Mouse (Mus musculus) heart, embryonic 11.5 days (tissue): ENCODE measurements around the gene Gm11032. TPM values are rescaled to one million over a fixed set of nuclear protein-coding genes. Genes with fewer than 3 reads are reported as not detected.

Experiments used
- ATAC-seq: fragments of 200-750 bp; cut with Nextera tagmentation; replicated peaks from 2 replicates; pipeline ENCODE4 v1.8.0; 2017; ENCODE audit warnings: moderate library complexity; ENCODE audit not compliant: insufficient number of reproducible peaks, low FRiP score, low TSS enrichment
- H3K27ac ChIP-seq: fragments of 300-500 bp; sonication (generic); 2 replicates; pipeline ENCODE4 v1.5.1; 2014; ENCODE audit warnings: mild to moderate bottlenecking, low read depth, low read length
- H3K27me3 ChIP-seq: fragments of 300-500 bp; sonication (generic); 2 replicates; pipeline ENCODE4 v1.6.1; 2014; ENCODE audit warnings: mild to moderate bottlenecking, low read length, mixed read lengths; ENCODE audit not compliant: control insufficient read depth, insufficient read depth
- H3K36me3 ChIP-seq: fragments of 300-500 bp; sonication (generic); 2 replicates; pipeline ENCODE4 v1.6.1; 2014; ENCODE audit warnings: mild to moderate bottlenecking, low read length, moderate library complexity, mixed read lengths; ENCODE audit not compliant: control insufficient read depth, insufficient read depth
- H3K4me1 ChIP-seq: fragments of 300-500 bp; sonication (generic); 2 replicates; pipeline ENCODE4 v1.6.1; 2014; ENCODE audit warnings: low read length; ENCODE audit not compliant: control insufficient read depth, insufficient read depth
- H3K4me2 ChIP-seq: fragments of 300-500 bp; sonication (generic); 2 replicates; pipeline ENCODE4 v1.6.1; 2014; ENCODE audit warnings: mild to moderate bottlenecking, moderate library complexity
- H3K4me3 ChIP-seq: fragments of 300-500 bp; sonication (generic); 2 replicates; pipeline ENCODE4 v1.5.1; 2014; ENCODE audit warnings: low read depth, low read length
- H3K9ac ChIP-seq: fragments of 300-500 bp; sonication (generic); 2 replicates; pipeline ENCODE4 v1.6.1; 2014; ENCODE audit warnings: mild to moderate bottlenecking, low read depth, low read length, moderate library complexity
- H3K9me3 ChIP-seq: fragments of 300-500 bp; sonication (generic); replicated peaks from 2 replicates; pipeline ENCODE4 v1.6.1; 2016; ENCODE audit warnings: low read length; ENCODE audit not compliant: control insufficient read depth
- WGBS: fragments of 180-500 bp; shearing (Covaris S2); extraction: QIAGEN DNeasy Blood & Tissue Kit; methylation state at CpG from one replicate; pipeline ENCODE4 v1.1.7; 2014; ENCODE audit not compliant: insufficient replicate concordance; 5-methylcytosine and 5-hydroxymethylcytosine counted together
- polyA plus RNA-seq: library from polyadenylated mRNA; unstranded; fragments of >200 nt; fragmentation: Nextera tagmentation; extraction: Ambion mirVana; gene quantifications from 2 replicates; pipeline ENCODE4 v1.2.1, GENCODE M21; 2014

Gene Gm11032
- polyA plus RNA-seq, 1 experiment from 2014 or later = not detected

- H3K27ac ChIP-seq = no peak overlapping the region
- no peak overlapping the region for H3K4me3 ChIP-seq
- no peaks in the 10 kb centered on the region for H3K9me3 ChIP-seq
- ATAC-seq = no peak
- WGBS = 62% methylated on average over 2 of the region's 2 CpGs
- no peak overlapping the region for H3K4me2 ChIP-seq
- peaks cover 9% of the 10 kb centered on the region; the same call in 1 of the 2 replicates for H3K4me1 ChIP-seq
- H3K27me3 ChIP-seq = no peaks in the 10 kb centered on the region
- no peaks in the 10 kb centered on the region for H3K36me3 ChIP-seq
- no peak overlapping the region for H3K9ac ChIP-seq
These were observed 8.0 kb upstream of the Gm11032 start for GRCm38 (mm10) chr11:4611904-4612303.

GRCm38 (mm10) chr11:4620501-4621108 lies 738 bp downstream of the Gm11032 start:
- 39% methylated on average over 13 of the region's 13 CpGs for WGBS
- Histone ChIP-seq H3K4me2 (peak overlapping the region; percentile 50), H3K4me1 (peaks cover 4% of the 10 kb centered on the region; the same call in 1 of the 2 replicates), H3K4me3 (no peak overlapping the region; the same call in 1 of the 2 replicates), H3K9ac (no peak overlapping the region; the same call in 1 of the 2 replicates), H3K36me3 (no peaks in the 10 kb centered on the region), H3K27me3 (no peaks in the 10 kb centered on the region), H3K9me3 (no peaks in the 10 kb centered on the region), H3K27ac (no peak overlapping the region)
- no peak for ATAC-seq

DNA sequence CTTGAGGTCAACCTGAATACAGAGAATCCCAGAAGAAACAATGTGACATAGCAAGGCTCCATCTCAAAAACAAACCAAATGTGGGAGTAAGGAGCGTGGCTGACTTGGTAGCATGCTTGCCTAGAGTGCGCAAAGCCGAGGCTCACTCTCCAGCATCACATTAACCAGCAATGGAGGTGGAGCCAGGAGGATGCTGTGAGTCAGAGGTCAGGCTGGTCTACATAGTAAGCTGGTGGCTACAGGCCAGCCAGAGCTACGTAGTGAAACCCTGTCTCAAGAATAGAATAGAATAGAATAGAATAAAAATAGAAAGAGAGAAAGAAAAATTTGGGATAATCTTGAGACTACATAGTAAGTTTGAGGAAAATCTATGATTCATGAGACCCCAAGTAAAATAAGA lies 2.0 kb downstream of the Gm11032 start:
- Histone ChIP-seq H3K4me2 (no peak overlapping the region), H3K36me3 (no peaks in the 10 kb centered on the region), H3K4me3 (no peak overlapping the region), H3K9me3 (no peaks in the 10 kb centered on the region), H3K27me3 (no peaks in the 10 kb centered on the region), H3K4me1 (peaks cover 4% of the 10 kb centered on the region; the same call in 1 of the 2 replicates), H3K27ac (no peak overlapping the region), H3K9ac (no peak overlapping the region)
- 72% methylated on average over 4 of the region's 4 CpGs for WGBS
- no peak for ATAC-seq

DNA sequence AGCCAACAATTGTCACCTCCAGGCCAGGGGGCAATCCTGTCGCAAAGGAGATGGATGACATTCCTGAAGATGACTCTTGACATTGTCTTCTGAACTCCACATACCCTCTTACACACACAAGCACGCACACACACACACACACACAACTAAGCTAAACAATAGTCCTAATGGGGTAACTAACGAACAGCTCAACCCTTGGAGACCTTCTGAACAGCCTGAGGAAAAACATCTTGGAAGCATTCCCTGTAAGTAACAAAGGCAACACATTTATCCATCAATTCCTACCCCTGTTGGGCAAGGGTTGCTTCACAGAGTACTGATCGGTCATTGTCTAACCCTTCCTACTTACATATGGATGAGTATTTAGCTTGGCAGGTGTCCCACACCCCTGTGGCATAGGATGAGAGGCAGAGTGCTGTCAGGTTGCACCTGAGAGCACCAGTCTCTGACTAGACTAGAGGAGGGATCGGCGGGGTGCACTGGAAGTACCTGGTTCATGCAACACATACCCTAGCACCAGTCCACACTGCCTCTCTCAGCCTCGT lies 2.6 kb downstream of the Gm11032 start:
- Histone ChIP-seq H3K4me1 (peaks cover 4% of the 10 kb centered on the region; the same call in 1 of the 2 replicates), H3K9me3 (no peaks in the 10 kb centered on the region), H3K27ac (no peak overlapping the region), H3K9ac (no peak overlapping the region), H3K4me2 (no peak overlapping the region), H3K27me3 (no peaks in the 10 kb centered on the region), H3K36me3 (no peaks in the 10 kb centered on the region), H3K4me3 (no peak overlapping the region)
- WGBS = 75% methylated on average over 7 of the region's 7 CpGs
- ATAC-seq = no peak

- Histone ChIP-seq H3K27ac (no peak overlapping the region), H3K4me1 (peaks cover 4% of the 10 kb centered on the region; the same call in 1 of the 2 replicates), H3K36me3 (no peaks in the 10 kb centered on the region), H3K27me3 (no peaks in the 10 kb centered on the region), H3K9me3 (no peaks in the 10 kb centered on the region), H3K4me2 (no peak overlapping the region), H3K9ac (no peak overlapping the region), H3K4me3 (no peak overlapping the region)
- no peak for ATAC-seq
- WGBS = 57% methylated on average over 5 of the region's 5 CpGs
These were observed 3.1 kb downstream of the Gm11032 start for GRCm38 (mm10) chr11:4622997-4623396.

DNA sequence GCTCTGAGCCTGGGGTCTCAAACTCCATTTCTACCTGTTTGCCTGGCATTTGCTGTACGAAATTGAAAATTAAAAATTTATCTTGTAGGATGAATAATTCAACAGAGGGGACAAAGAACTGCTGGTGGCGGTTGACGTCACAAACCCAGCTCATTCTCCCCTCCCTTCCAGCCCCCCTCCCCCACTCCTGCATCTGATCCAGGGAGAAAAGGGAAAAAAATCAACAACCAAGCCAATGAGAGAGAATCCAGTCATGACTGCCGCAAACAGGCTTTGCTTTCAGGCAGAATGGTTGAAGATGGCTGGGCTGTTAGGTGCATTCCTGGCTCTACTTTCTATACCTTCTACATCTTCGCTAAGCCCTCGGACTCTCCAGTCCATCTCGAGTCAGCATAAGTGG lies 6.1 kb downstream of the Gm11032 start:
- Histone ChIP-seq H3K9ac (no peak overlapping the region), H3K4me3 (no peak overlapping the region), H3K4me2 (no peak overlapping the region), H3K9me3 (no peaks in the 10 kb centered on the region), H3K27ac (no peak overlapping the region), H3K36me3 (no peaks in the 10 kb centered on the region), H3K4me1 (peaks cover 12% of the 10 kb centered on the region), H3K27me3 (no peaks in the 10 kb centered on the region)
- 72% methylated on average over 7 of the region's 7 CpGs for WGBS
- no peak for ATAC-seq

GRCm38 (mm10) chr11:4627636-4628035 lies 7.8 kb downstream of the Gm11032 start:
- WGBS = 83% methylated on average over 7 of the region's 7 CpGs
- ATAC-seq = no peak
- H3K36me3 ChIP-seq = no peaks in the 10 kb centered on the region
- no peak overlapping the region for H3K4me3 ChIP-seq
- no peak overlapping the region for H3K27ac ChIP-seq
- no peaks in the 10 kb centered on the region for H3K27me3 ChIP-seq
- H3K4me1 ChIP-seq = peaks cover 12% of the 10 kb centered on the region
- H3K9ac ChIP-seq = no peak overlapping the region
- no peak overlapping the region for H3K4me2 ChIP-seq
- H3K9me3 ChIP-seq = no peaks in the 10 kb centered on the region

GRCm38 (mm10) chr11:4629861-4630280 lies 10.0 kb downstream of the Gm11032 start:
- no peak overlapping the region for H3K9ac ChIP-seq

GRCm38 (mm10) chr11:4633420-4633819 lies 13.6 kb downstream of the Gm11032 start:
- no peak for ATAC-seq
- WGBS = 53% methylated on average over 2 of the region's 2 CpGs

More at GRCm38 (mm10) chr11:4629861-4630280, 10.0 kb downstream of the Gm11032 start:
- H3K4me2 ChIP-seq = no peak overlapping the region
- H3K36me3 ChIP-seq = no peaks in the 10 kb centered on the region
- WGBS = 11% methylated on average over 8 of the region's 8 CpGs
- H3K9me3 ChIP-seq = no peaks in the 10 kb centered on the region
- peak overlapping the region; percentile 80 for H3K27ac ChIP-seq
- peaks cover 12% of the 10 kb centered on the region for H3K4me1 ChIP-seq
- H3K27me3 ChIP-seq = no peaks in the 10 kb centered on the region
- no peak overlapping the region for H3K4me3 ChIP-seq
- no peak for ATAC-seq

More at GRCm38 (mm10) chr11:4633420-4633819, 13.6 kb downstream of the Gm11032 start:
- no peaks in the 10 kb centered on the region for H3K36me3 ChIP-seq
- H3K4me3 ChIP-seq = no peak overlapping the region
- H3K27ac ChIP-seq = no peak overlapping the region
- H3K9me3 ChIP-seq = no peaks in the 10 kb centered on the region
- H3K9ac ChIP-seq = no peak overlapping the region
- peaks cover 17% of the 10 kb centered on the region for H3K4me1 ChIP-seq
- H3K4me2 ChIP-seq = no peak overlapping the region
- H3K27me3 ChIP-seq = no peaks in the 10 kb centered on the region
